Mouse (Mus musculus): ENCODE results near the gene Nlk. TPM values are rescaled to one million over a fixed set of nuclear protein-coding genes. Genes with fewer than 3 reads are reported as not detected.

Nlk gene
- polyA plus RNA-seq, 1 experiment from 2014 or later = 32.3 TPM

Other genes starting within 250 kb of the Nlk start
- gene Slc46a1, start 231.7 kb downstream of the Nlk start, polyA plus RNA-seq (2016; fragmentation: Nextera tagmentation; extraction: Ambion mirVana) = 18.4 and 19.2 TPM in 2 replicates
- 32.1 and 34.8 TPM in 2 replicates for gene Sarm1, start 199.6 kb downstream of the Nlk start, polyA plus RNA-seq (2016; fragmentation: Nextera tagmentation; extraction: Ambion mirVana)
- 32.8 and 36.9 TPM in 2 replicates for gene Vtn, start 198.3 kb downstream of the Nlk start, polyA plus RNA-seq (2016; fragmentation: Nextera tagmentation; extraction: Ambion mirVana)
- gene Sebox, start 193.9 kb downstream of the Nlk start, polyA plus RNA-seq (2016; fragmentation: Nextera tagmentation; extraction: Ambion mirVana) = not detected in 2 replicates
- 76.8 and 79.7 TPM in 2 replicates for gene Tmem199, start 185.2 kb downstream of the Nlk start, polyA plus RNA-seq (2016; fragmentation: Nextera tagmentation; extraction: Ambion mirVana)
- gene Poldip2, start 185.2 kb downstream of the Nlk start, polyA plus RNA-seq (2016; fragmentation: Nextera tagmentation; extraction: Ambion mirVana) = 161 and 169 TPM in 2 replicates
- gene Tnfaip1, start 161.0 kb downstream of the Nlk start, polyA plus RNA-seq (2016; fragmentation: Nextera tagmentation; extraction: Ambion mirVana) = 72.0 and 72.7 TPM in 2 replicates
- gene Ift20, start 161.0 kb downstream of the Nlk start, polyA plus RNA-seq (2016; fragmentation: Nextera tagmentation; extraction: Ambion mirVana) = 93.8 and 97.1 TPM in 2 replicates
- 55.3 and 55.7 TPM in 2 replicates for gene Tmem97, start 146.6 kb downstream of the Nlk start, polyA plus RNA-seq (2016; fragmentation: Nextera tagmentation; extraction: Ambion mirVana)
- 36.5 and 40.3 TPM in 2 replicates for gene Ccnq, start 54.4 kb upstream of the Nlk start, polyA plus RNA-seq (2016; fragmentation: Nextera tagmentation; extraction: Ambion mirVana)
- 24.8 and 26.0 TPM in 2 replicates for gene Lyrm9, start 129.2 kb upstream of the Nlk start, polyA plus RNA-seq (2016; fragmentation: Nextera tagmentation; extraction: Ambion mirVana)
- 0.65 and 0.74 TPM in 2 replicates for gene Nos2, start 223.4 kb upstream of the Nlk start, polyA plus RNA-seq (2016; fragmentation: Nextera tagmentation; extraction: Ambion mirVana)